Mouse (Mus musculus) kidney, adult 2 months (tissue): ENCODE measurements at regions not wholly inside any gene's neighbourhood (a gene's known extent, or its start where the extent isn't known, plus 50 kb on each side); places are given as distances from the start of the nearest gene placed in this dataset.

ENCODE experiments used
- CTCF ChIP-seq: fragments of 200-500 bp; conservative IDR thresholded peaks from 2 replicates; pipeline ENCODE4 v1.5.1; 2011; ENCODE audit warnings: low read depth, mild to moderate bottlenecking, control low read depth, low read length, moderate library complexity, mixed read lengths; ENCODE audit not compliant: insufficient read depth, insufficient read length
- POLR2A ChIP-seq: fragments of 200-500 bp; IDR thresholded peaks from one replicate; pipeline ENCODE4 v1.6.1; 2011; ENCODE audit warnings: low read depth, low read length, control low read depth

- TF ChIP-seq POLR2A (no peak), CTCF (no peak)
These were observed 72.0 kb upstream of the Kcnj15 start for GRCm38 (mm10) chr16:95185341-95185740.
